Mouse (Mus musculus): ENCODE data around the gene Klhl35.

GRCm38 (mm10) chr7:99523121-99523520 is 57.3 kb downstream of the Klhl35 start:
- TF ChIP-seq GATA1 (IDR thresholded peaks at IDR 0.05; ENCODE audit: borderline replicate concordance, low read length) (no peak), FLI1 (IDR thresholded peaks at IDR 0.05; ENCODE audit: low read length) (no peak)

Measured in megakaryocyte, embryonic 14.5 days (primary cell).